Mouse (Mus musculus) limb, embryonic 15.5 days (tissue): ENCODE results near the gene Ap2b1. TPM values are rescaled to one million over a fixed set of nuclear protein-coding genes. Genes with fewer than 3 reads are reported as not detected.
A peak's percentile ranks its signal among the peaks of the same experiment; 100 is the strongest.
"Not testable (repeated sequence)": the region's sequence is repeated elsewhere in the genome, so short reads cannot be mapped to it uniquely, and the experiment has no call there.

Experiments
- ATAC-seq: fragments of 200-750 bp; cut with Nextera tagmentation; 2 replicates; pipeline ENCODE4 v1.8.0; 2017; ENCODE audit warnings: low read depth, moderate TSS enrichment; ENCODE audit not compliant: insufficient number of reproducible peaks, low FRiP score, low TSS enrichment
- H3K27ac ChIP-seq: fragments of 300-500 bp; sonication (generic); 2 replicates; pipeline ENCODE4 v1.5.1; 2015; ENCODE audit warnings: moderate library complexity, mild to moderate bottlenecking, inconsistent platforms
- H3K27me3 ChIP-seq: fragments of 300-500 bp; sonication (generic); 2 replicates; pipeline ENCODE4 v1.6.1; 2015; ENCODE audit warnings: inconsistent platforms
- H3K36me3 ChIP-seq: fragments of 300-500 bp; sonication (generic); 2 replicates; pipeline ENCODE4 v1.6.1; 2015; ENCODE audit warnings: inconsistent platforms
- H3K4me1 ChIP-seq: fragments of 300-500 bp; sonication (generic); 2 replicates; pipeline ENCODE4 v1.6.1; 2015; ENCODE audit warnings: inconsistent platforms
- H3K4me2 ChIP-seq: fragments of 300-500 bp; sonication (generic); 2 replicates; pipeline ENCODE4 v1.6.1; 2015; ENCODE audit warnings: mild to moderate bottlenecking, inconsistent platforms
- H3K4me3 ChIP-seq: fragments of 300-500 bp; sonication (generic); 2 replicates; pipeline ENCODE4 v1.5.1; 2015; ENCODE audit warnings: mild to moderate bottlenecking, inconsistent platforms
- H3K9ac ChIP-seq: fragments of 300-500 bp; sonication (generic); 2 replicates; pipeline ENCODE4 v1.6.1; 2015; ENCODE audit warnings: inconsistent platforms
- H3K9me3 ChIP-seq: fragments of 300-500 bp; sonication (generic); 2 replicates; pipeline ENCODE4 v1.6.1; 2016; ENCODE audit warnings: inconsistent platforms
- WGBS: fragments of 180-500 bp; shearing (Covaris S2); methylation state at CpG from one replicate; pipeline ENCODE4 v1.1.7; 2015; 5-methylcytosine and 5-hydroxymethylcytosine counted together
- polyA plus RNA-seq: library from polyadenylated mRNA; unstranded; fragments of >200 nt; fragmentation: Nextera tagmentation; extraction: Ambion mirVana; gene quantifications from 2 replicates; pipeline ENCODE4 v1.2.1, GENCODE M21; 2015

The Ap2b1 gene
- polyA plus RNA-seq, 1 experiment from 2014 or later: 48.9 TPM

GRCm38 (mm10) chr11:83302526-83303251, 3.9 kb downstream of the Ap2b1 start, which contains the start of gene Pex12:
TSS of gene Pex12 (minus strand) at chr11:83302586.
- Histone ChIP-seq H3K27ac (peak within 1 kb of the TSS; percentile 93), H3K9me3 (no peaks in the 10 kb centered on the region), H3K27me3 (no peaks in the 10 kb centered on the region), H3K4me1 (peaks cover 20% of the 10 kb centered on the region), H3K4me2 (peak within 1 kb of the TSS; percentile 63), H3K4me3 (peak within 1 kb of the TSS; percentile 88), H3K9ac (peak within 1 kb of the TSS; percentile 88), H3K36me3 (no peaks in the 10 kb centered on the region)
- peak; percentile 77 for ATAC-seq
- under 1% methylated on average over 51 of the region's 51 CpGs for WGBS

- 19% methylated on average over 5 of the region's 5 CpGs for WGBS
- Histone ChIP-seq H3K36me3 (0 out of 2 replicates have a peak, but pooled peaks cover 9% of the 10 kb centered on the region), H3K9ac (no peak overlapping the region), H3K4me1 (peaks cover 13% of the 10 kb centered on the region), H3K27ac (no peak overlapping the region), H3K4me3 (peak overlapping the region; percentile 88), H3K27me3 (no peaks in the 10 kb centered on the region), H3K9me3 (no peaks in the 10 kb centered on the region), H3K4me2 (peak overlapping the region; percentile 63)
- ATAC-seq: no peak
Observed at GRCm38 (mm10) chr11:83303751-83304150, 4.9 kb downstream of the Ap2b1 start.

GRCm38 (mm10) chr11:83304485-83304884, 5.7 kb downstream of the Ap2b1 start:
- no peak overlapping the region for H3K9ac ChIP-seq
- H3K9me3 ChIP-seq: no peaks in the 10 kb centered on the region
- no peak overlapping the region; the same call in 1 of the 2 replicates for H3K4me3 ChIP-seq
- peaks cover 13% of the 10 kb centered on the region for H3K4me1 ChIP-seq
- H3K27ac ChIP-seq: no peak overlapping the region
- 76% methylated on average over 2 of the region's 2 CpGs for WGBS
- no peaks in the 10 kb centered on the region for H3K27me3 ChIP-seq
- no peak for ATAC-seq
- 0 out of 2 replicates have a peak, but pooled peaks cover 12% of the 10 kb centered on the region for H3K36me3 ChIP-seq
- H3K4me2 ChIP-seq: no peak overlapping the region

- no peak overlapping the region for H3K4me3 ChIP-seq
- ATAC-seq: no peak
Observed at GRCm38 (mm10) chr11:83306700-83307253, 8.0 kb downstream of the Ap2b1 start.

GRCm38 (mm10) chr11:83312471-83312870, 13.6 kb downstream of the Ap2b1 start:
- Histone ChIP-seq H3K36me3 (peaks cover 28% of the 10 kb centered on the region), H3K4me3 (no peak overlapping the region), H3K9me3 (no peaks in the 10 kb centered on the region), H3K27me3 (no peaks in the 10 kb centered on the region), H3K27ac (no peak overlapping the region), H3K4me2 (no peak overlapping the region), H3K9ac (no peak overlapping the region), H3K4me1 (no peaks in the 10 kb centered on the region)
- 69% methylated on average over 5 of the region's 5 CpGs for WGBS
- ATAC-seq: no peak

More at GRCm38 (mm10) chr11:83306700-83307253, 8.0 kb downstream of the Ap2b1 start:
- H3K4me2 ChIP-seq: no peak overlapping the region
- H3K9me3 ChIP-seq: no peaks in the 10 kb centered on the region
- peaks cover 17% of the 10 kb centered on the region; the same call in 1 of the 2 replicates for H3K36me3 ChIP-seq
- H3K9ac ChIP-seq: no peak overlapping the region
- no peaks in the 10 kb centered on the region for H3K27me3 ChIP-seq
- peaks cover 13% of the 10 kb centered on the region for H3K4me1 ChIP-seq
- H3K27ac ChIP-seq: no peak overlapping the region
- 63% methylated on average over 4 of the region's 4 CpGs for WGBS

- H3K36me3 ChIP-seq: peaks cover 44% of the 10 kb centered on the region
- no peak overlapping the region for H3K27ac ChIP-seq
- ATAC-seq: no peak
- H3K4me1 ChIP-seq: no peaks in the 10 kb centered on the region
- no peak overlapping the region for H3K9ac ChIP-seq
- WGBS: 88% methylated on average over 4 of the region's 4 CpGs
- H3K4me3 ChIP-seq: no peak overlapping the region
- H3K9me3 ChIP-seq: no peaks in the 10 kb centered on the region
- H3K4me2 ChIP-seq: no peak overlapping the region
- no peaks in the 10 kb centered on the region for H3K27me3 ChIP-seq
Observed at GRCm38 (mm10) chr11:83319048-83319447, 20.2 kb downstream of the Ap2b1 start.

- peaks cover 70% of the 10 kb centered on the region for H3K36me3 ChIP-seq
- not testable (repeated sequence) for H3K27me3 ChIP-seq, H3K9ac ChIP-seq, H3K4me2 ChIP-seq, H3K4me1 ChIP-seq, H3K27ac ChIP-seq, H3K9me3 ChIP-seq, ATAC-seq, H3K4me3 ChIP-seq
- WGBS: 88% methylated on average over 3 of the region's 3 CpGs
Observed at GRCm38 (mm10) chr11:83326692-83327091, 27.9 kb downstream of the Ap2b1 start.

GRCm38 (mm10) chr11:83327427-83327826, 28.6 kb downstream of the Ap2b1 start:
- peaks cover 63% of the 10 kb centered on the region for H3K36me3 ChIP-seq

GRCm38 (mm10) chr11:83335826-83336225, 37.0 kb downstream of the Ap2b1 start:
- Histone ChIP-seq H3K4me3 (no peak overlapping the region), H3K27ac (no peak overlapping the region), H3K4me2 (no peak overlapping the region), H3K9me3 (no peaks in the 10 kb centered on the region), H3K4me1 (no peaks in the 10 kb centered on the region), H3K27me3 (no peaks in the 10 kb centered on the region), H3K36me3 (peaks cover 63% of the 10 kb centered on the region), H3K9ac (no peak overlapping the region)
- 84% methylated on average over 7 of the region's 7 CpGs for WGBS
- no peak for ATAC-seq

More at GRCm38 (mm10) chr11:83327427-83327826, 28.6 kb downstream of the Ap2b1 start:
- 66% methylated on average over 3 of the region's 3 CpGs for WGBS
- Histone ChIP-seq H3K4me3 (no peak overlapping the region), H3K27me3 (no peaks in the 10 kb centered on the region), H3K9ac (no peak overlapping the region), H3K27ac (no peak overlapping the region), H3K9me3 (no peaks in the 10 kb centered on the region), H3K4me1 (no peaks in the 10 kb centered on the region), H3K4me2 (no peak overlapping the region)
- no peak for ATAC-seq

- Histone ChIP-seq H3K4me1 (no peaks in the 10 kb centered on the region), H3K36me3 (peaks cover 74% of the 10 kb centered on the region), H3K4me2 (no peak overlapping the region), H3K9me3 (no peaks in the 10 kb centered on the region), H3K4me3 (no peak overlapping the region), H3K27ac (no peak overlapping the region), H3K9ac (no peak overlapping the region), H3K27me3 (no peaks in the 10 kb centered on the region)
- WGBS: 70% methylated on average over 2 of the region's 2 CpGs
- no peak for ATAC-seq
Observed at GRCm38 (mm10) chr11:83339705-83340104, 40.9 kb downstream of the Ap2b1 start.

- H3K4me2 ChIP-seq: no peak overlapping the region
Observed at GRCm38 (mm10) chr11:83341716-83342245, 43.0 kb downstream of the Ap2b1 start.

GRCm38 (mm10) chr11:83355428-83355827, 56.6 kb downstream of the Ap2b1 start:
- H3K9me3 ChIP-seq: no peaks in the 10 kb centered on the region
- H3K36me3 ChIP-seq: peaks cover 38% of the 10 kb centered on the region
- H3K27me3 ChIP-seq: no peaks in the 10 kb centered on the region
- no peak for ATAC-seq
- H3K9ac ChIP-seq: no peak overlapping the region
- H3K4me1 ChIP-seq: no peaks in the 10 kb centered on the region
- H3K4me2 ChIP-seq: no peak overlapping the region
- WGBS: 84% methylated on average over 5 of the region's 5 CpGs
- no peak overlapping the region for H3K4me3 ChIP-seq
- no peak overlapping the region for H3K27ac ChIP-seq

More at GRCm38 (mm10) chr11:83341716-83342245, 43.0 kb downstream of the Ap2b1 start:
- Histone ChIP-seq H3K4me1 (no peaks in the 10 kb centered on the region), H3K27ac (no peak overlapping the region), H3K9me3 (no peaks in the 10 kb centered on the region), H3K27me3 (no peaks in the 10 kb centered on the region), H3K4me3 (no peak overlapping the region), H3K9ac (no peak overlapping the region), H3K36me3 (peaks cover 63% of the 10 kb centered on the region)
- WGBS: 67% methylated on average over 3 of the region's 3 CpGs
- ATAC-seq: no peak
